Mouse (Mus musculus): ENCODE measurements around the gene Grk5. TPM values are rescaled to one million over a fixed set of nuclear protein-coding genes. Genes with fewer than 3 reads are reported as not detected.
"Not testable (repeated sequence)": the region's sequence is repeated elsewhere in the genome, so short reads cannot be mapped to it uniquely, and the experiment has no call there.

Grk5 gene
- polyA plus RNA-seq (2014; fragmentation: Nextera tagmentation; extraction: Ambion mirVana) = 2.1 and 2.9 TPM in 2 replicates

GRCm38 (mm10) chr19:60889714-60890315 is at the start of gene Grk5:
Gene Grk5, plus strand, starts transcription at chr19:60889749.
- Histone ChIP-seq H3K9ac (ENCODE audit: low read depth, low read length) (peak within 1 kb of the TSS; percentile 98), H3K36me3 (ENCODE audit: control insufficient read depth, insufficient read depth, low read length) (no peaks in the 10 kb centered on the region), H3K27me3 (replicated peaks; ENCODE audit: control insufficient read depth, insufficient read depth, low read length) (no peaks in the 10 kb centered on the region), H3K9me3 (ENCODE audit: control insufficient read depth, low read length) (no peaks in the 10 kb centered on the region), H3K27ac (ENCODE audit: low read depth, low read length) (peak within 1 kb of the TSS; percentile 98), H3K4me3 (ENCODE audit: low read depth, low read length) (peak within 1 kb of the TSS; percentile 85), H3K4me2 (peak within 1 kb of the TSS; percentile 77), H3K4me1 (replicated peaks; ENCODE audit: control insufficient read depth, insufficient read depth, low read length) (peaks cover 18% of the 10 kb centered on the region; the same call in 1 of the 2 replicates)
- WGBS = under 1% methylated on average over 55 of the region's 55 CpGs
- peak; percentile 92 for DNase-seq (ENCODE audit: low spot score)
- ATAC-seq (replicated peaks; ENCODE audit: low FRiP score) = peak; percentile 98

GRCm38 (mm10) chr19:60843324-60843723 is 46.2 kb upstream of the Grk5 start:
- no peak overlapping the region for H3K9ac ChIP-seq (ENCODE audit: low read depth, low read length)
- peak overlapping the region; percentile 26; the same call in 1 of the 2 replicates for H3K4me2 ChIP-seq
- DNase-seq (ENCODE audit: low spot score) (no peak), ATAC-seq (replicated peaks; ENCODE audit: low FRiP score) (peak; percentile 85)
- H3K36me3 ChIP-seq (ENCODE audit: control insufficient read depth, insufficient read depth, low read length) = 0 out of 2 replicates have a peak, but pooled peaks cover 12% of the 10 kb centered on the region
- H3K9me3 ChIP-seq (ENCODE audit: control insufficient read depth, low read length) = no peaks in the 10 kb centered on the region
- no peak overlapping the region for H3K27ac ChIP-seq (ENCODE audit: low read depth, low read length)
- no peak overlapping the region for H3K4me3 ChIP-seq (ENCODE audit: low read depth, low read length)
- peaks cover 2% of the 10 kb centered on the region; the same call in 1 of the 2 replicates for H3K4me1 ChIP-seq (replicated peaks; ENCODE audit: control insufficient read depth, insufficient read depth, low read length)
- H3K27me3 ChIP-seq (replicated peaks; ENCODE audit: control insufficient read depth, insufficient read depth, low read length) = no peaks in the 10 kb centered on the region

GRCm38 (mm10) chr19:60845731-60846130 is 43.8 kb upstream of the Grk5 start:
- ATAC-seq (replicated peaks; ENCODE audit: low FRiP score) (no peak), DNase-seq (ENCODE audit: low spot score) (no peak)
- no peaks in the 10 kb centered on the region for H3K27me3 ChIP-seq (replicated peaks; ENCODE audit: control insufficient read depth, insufficient read depth, low read length)
- no peak overlapping the region for H3K4me2 ChIP-seq
- H3K36me3 ChIP-seq (ENCODE audit: control insufficient read depth, insufficient read depth, low read length) = 0 out of 2 replicates have a peak, but pooled peaks cover 10% of the 10 kb centered on the region
- no peak overlapping the region for H3K9ac ChIP-seq (ENCODE audit: low read depth, low read length)
- H3K4me1 ChIP-seq (replicated peaks; ENCODE audit: control insufficient read depth, insufficient read depth, low read length) = peaks cover 2% of the 10 kb centered on the region; the same call in 1 of the 2 replicates
- no peaks in the 10 kb centered on the region for H3K9me3 ChIP-seq (ENCODE audit: control insufficient read depth, low read length)
- H3K27ac ChIP-seq (ENCODE audit: low read depth, low read length) = no peak overlapping the region
- H3K4me3 ChIP-seq (ENCODE audit: low read depth, low read length) = no peak overlapping the region

GRCm38 (mm10) chr19:60860868-60861700 is 28.5 kb upstream of the Grk5 start, which contains the start of gene Sfxn4:
Gene Sfxn4, minus strand, starts transcription at chr19:60861479.
- H3K36me3 ChIP-seq (ENCODE audit: control insufficient read depth, insufficient read depth, low read length) = peaks cover 8% of the 10 kb centered on the region; the same call in 1 of the 2 replicates
- WGBS = 3% methylated on average over 30 of the region's 30 CpGs

GRCm38 (mm10) chr19:60866169-60866568 is 23.4 kb upstream of the Grk5 start:
- not testable (repeated sequence) for H3K9me3 ChIP-seq (ENCODE audit: control insufficient read depth, low read length); H3K4me3 ChIP-seq (ENCODE audit: low read depth, low read length); DNase-seq (ENCODE audit: low spot score); ATAC-seq (replicated peaks; ENCODE audit: low FRiP score); H3K27ac ChIP-seq (ENCODE audit: low read depth, low read length); H3K27me3 ChIP-seq (replicated peaks; ENCODE audit: control insufficient read depth, insufficient read depth, low read length); H3K9ac ChIP-seq (ENCODE audit: low read depth, low read length); H3K4me1 ChIP-seq (replicated peaks; ENCODE audit: control insufficient read depth, insufficient read depth, low read length); H3K4me2 ChIP-seq
- peaks cover 19% of the 10 kb centered on the region for H3K36me3 ChIP-seq (ENCODE audit: control insufficient read depth, insufficient read depth, low read length)
- WGBS = 93% methylated on average over 4 of the region's 4 CpGs

More at GRCm38 (mm10) chr19:60860868-60861700, 28.5 kb upstream of the Grk5 start, which contains the start of gene Sfxn4:
- Histone ChIP-seq H3K4me2 (peak within 1 kb of the TSS; percentile 84), H3K9ac (ENCODE audit: low read depth, low read length) (peak within 1 kb of the TSS; percentile 70), H3K27ac (ENCODE audit: low read depth, low read length) (peak within 1 kb of the TSS; percentile 39; the same call in 1 of the 2 replicates), H3K4me1 (replicated peaks; ENCODE audit: control insufficient read depth, insufficient read depth, low read length) (no peaks in the 10 kb centered on the region), H3K9me3 (ENCODE audit: control insufficient read depth, low read length) (no peaks in the 10 kb centered on the region), H3K27me3 (replicated peaks; ENCODE audit: control insufficient read depth, insufficient read depth, low read length) (no peaks in the 10 kb centered on the region), H3K4me3 (ENCODE audit: low read depth, low read length) (peak within 1 kb of the TSS; percentile 63)
- peak; percentile 85 for DNase-seq (ENCODE audit: low spot score)
- ATAC-seq (replicated peaks; ENCODE audit: low FRiP score) = peak; percentile 98

- Histone ChIP-seq H3K27ac (ENCODE audit: low read depth, low read length) (no peak overlapping the region), H3K4me2 (no peak overlapping the region), H3K4me3 (ENCODE audit: low read depth, low read length) (no peak overlapping the region), H3K9ac (ENCODE audit: low read depth, low read length) (no peak overlapping the region), H3K27me3 (replicated peaks; ENCODE audit: control insufficient read depth, insufficient read depth, low read length) (no peaks in the 10 kb centered on the region), H3K36me3 (ENCODE audit: control insufficient read depth, insufficient read depth, low read length) (peaks cover 13% of the 10 kb centered on the region), H3K9me3 (ENCODE audit: control insufficient read depth, low read length) (no peaks in the 10 kb centered on the region), H3K4me1 (replicated peaks; ENCODE audit: control insufficient read depth, insufficient read depth, low read length) (peaks cover 16% of the 10 kb centered on the region)
- ATAC-seq (replicated peaks; ENCODE audit: low FRiP score) (no peak), DNase-seq (ENCODE audit: low spot score) (no peak)
- 82% methylated on average over 1 of the region's 1 CpGs for WGBS
These were observed 19.1 kb upstream of the Grk5 start for GRCm38 (mm10) chr19:60870489-60870888.

GRCm38 (mm10) chr19:60871366-60871765 is 18.2 kb upstream of the Grk5 start:
- 89% methylated on average over 5 of the region's 5 CpGs for WGBS
- Histone ChIP-seq H3K4me3 (ENCODE audit: low read depth, low read length) (peak overlapping the region; percentile 82; the same call in 1 of the 2 replicates), H3K4me2 (peak overlapping the region; percentile 88), H3K36me3 (ENCODE audit: control insufficient read depth, insufficient read depth, low read length) (peaks cover 13% of the 10 kb centered on the region), H3K9me3 (ENCODE audit: control insufficient read depth, low read length) (no peaks in the 10 kb centered on the region), H3K4me1 (replicated peaks; ENCODE audit: control insufficient read depth, insufficient read depth, low read length) (peaks cover 16% of the 10 kb centered on the region), H3K27ac (ENCODE audit: low read depth, low read length) (no peak overlapping the region), H3K9ac (ENCODE audit: low read depth, low read length) (no peak overlapping the region), H3K27me3 (replicated peaks; ENCODE audit: control insufficient read depth, insufficient read depth, low read length) (no peaks in the 10 kb centered on the region)
- no peak for ATAC-seq (replicated peaks; ENCODE audit: low FRiP score)
- DNase-seq (ENCODE audit: low spot score) = no peak

- peak overlapping the region; percentile 88 for H3K4me2 ChIP-seq
- ATAC-seq (replicated peaks; ENCODE audit: low FRiP score) (peak; percentile 78), DNase-seq (ENCODE audit: low spot score) (no peak)
- peaks cover 16% of the 10 kb centered on the region for H3K4me1 ChIP-seq (replicated peaks; ENCODE audit: control insufficient read depth, insufficient read depth, low read length)
- H3K36me3 ChIP-seq (ENCODE audit: control insufficient read depth, insufficient read depth, low read length) = peaks cover 13% of the 10 kb centered on the region
- no peaks in the 10 kb centered on the region for H3K27me3 ChIP-seq (replicated peaks; ENCODE audit: control insufficient read depth, insufficient read depth, low read length)
- H3K9ac ChIP-seq (ENCODE audit: low read depth, low read length) = peak overlapping the region; percentile 25
- no peaks in the 10 kb centered on the region for H3K9me3 ChIP-seq (ENCODE audit: control insufficient read depth, low read length)
- H3K27ac ChIP-seq (ENCODE audit: low read depth, low read length) = peak overlapping the region; percentile 79
- peak overlapping the region; percentile 82 for H3K4me3 ChIP-seq (ENCODE audit: low read depth, low read length)
- 23% methylated on average over 1 of the region's 1 CpGs for WGBS
These were observed 17.3 kb upstream of the Grk5 start for GRCm38 (mm10) chr19:60872272-60872671.
